Mouse (Mus musculus): Measurements from ENCODE around the gene B3galt5. TPM values are rescaled to one million over a fixed set of nuclear protein-coding genes. Genes with fewer than 3 reads are reported as not detected.
A peak's percentile ranks its signal among the peaks of the same experiment; 100 is the strongest.
"Not testable (repeated sequence)": the region's sequence is repeated elsewhere in the genome, so short reads cannot be mapped to it uniquely, and the experiment has no call there.

B3galt5 gene
- polyA plus RNA-seq, 1 experiment from 2014 or later, result 0.49 TPM

- Histone ChIP-seq H3K4me1 (ENCODE audit: control insufficient read depth, insufficient read depth, low read length) (no peaks in the 10 kb centered on the region), H3K36me3 (ENCODE audit: control insufficient read depth, insufficient read depth, low read length) (no peaks in the 10 kb centered on the region), H3K4me2 (ENCODE audit: low read depth, low read length) (no peak overlapping the region), H3K9ac (ENCODE audit: low read length) (no peak overlapping the region), H3K4me3 (replicated peaks; ENCODE audit: low read length) (no peak overlapping the region), H3K27ac (ENCODE audit: low read length) (no peak overlapping the region), H3K27me3 (ENCODE audit: control insufficient read depth, insufficient read depth, low read length) (no peaks in the 10 kb centered on the region), H3K9me3 (replicated peaks; ENCODE audit: control insufficient read depth, low read length) (no peaks in the 10 kb centered on the region)
- WGBS, result 82% methylated on average over 8 of the region's 8 CpGs
- no peak for ATAC-seq (ENCODE audit: insufficient read depth, low FRiP score)
Observed at GRCm38 (mm10) chr16:96317803-96318202, 82.2 kb downstream of the B3galt5 start.

- no peaks in the 10 kb centered on the region for H3K27me3 ChIP-seq (ENCODE audit: control insufficient read depth, insufficient read depth, low read length)
- H3K4me3 ChIP-seq (replicated peaks; ENCODE audit: low read length), result no peak overlapping the region
- 76% methylated on average over 1 of the region's 1 CpGs for whole genome bisulfite sequencing
- no peak overlapping the region for H3K27ac ChIP-seq (ENCODE audit: low read length)
- ATAC-seq (ENCODE audit: insufficient read depth, low FRiP score), result no peak
- no peak overlapping the region for H3K9ac ChIP-seq (ENCODE audit: low read length)
- no peaks in the 10 kb centered on the region for H3K4me1 ChIP-seq (ENCODE audit: control insufficient read depth, insufficient read depth, low read length)
- no peaks in the 10 kb centered on the region for H3K36me3 ChIP-seq (ENCODE audit: control insufficient read depth, insufficient read depth, low read length)
- no peak overlapping the region for H3K4me2 ChIP-seq (ENCODE audit: low read depth, low read length)
- H3K9me3 ChIP-seq (replicated peaks; ENCODE audit: control insufficient read depth, low read length), result no peaks in the 10 kb centered on the region
Observed at GRCm38 (mm10) chr16:96322739-96323138, 87.1 kb downstream of the B3galt5 start.

- WGBS, result 89% methylated on average over 4 of the region's 4 CpGs
- no peak overlapping the region for H3K9ac ChIP-seq (ENCODE audit: low read length)
- no peaks in the 10 kb centered on the region for H3K27me3 ChIP-seq (ENCODE audit: control insufficient read depth, insufficient read depth, low read length)
- no peaks in the 10 kb centered on the region for H3K4me1 ChIP-seq (ENCODE audit: control insufficient read depth, insufficient read depth, low read length)
- no peaks in the 10 kb centered on the region for H3K9me3 ChIP-seq (replicated peaks; ENCODE audit: control insufficient read depth, low read length)
- no peak for ATAC-seq (ENCODE audit: insufficient read depth, low FRiP score)
- H3K27ac ChIP-seq (ENCODE audit: low read length), result no peak overlapping the region
- no peaks in the 10 kb centered on the region for H3K36me3 ChIP-seq (ENCODE audit: control insufficient read depth, insufficient read depth, low read length)
- H3K4me2 ChIP-seq (ENCODE audit: low read depth, low read length), result no peak overlapping the region
- no peak overlapping the region for H3K4me3 ChIP-seq (replicated peaks; ENCODE audit: low read length)
Observed at GRCm38 (mm10) chr16:96323166-96323565, 87.6 kb downstream of the B3galt5 start.

GRCm38 (mm10) chr16:96326110-96326999 is 90.8 kb downstream of the B3galt5 start:
- Histone ChIP-seq H3K27ac (ENCODE audit: low read length) (no peak overlapping the region), H3K27me3 (ENCODE audit: control insufficient read depth, insufficient read depth, low read length) (no peaks in the 10 kb centered on the region), H3K36me3 (ENCODE audit: control insufficient read depth, insufficient read depth, low read length) (no peaks in the 10 kb centered on the region), H3K9me3 (replicated peaks; ENCODE audit: control insufficient read depth, low read length) (no peaks in the 10 kb centered on the region), H3K4me3 (replicated peaks; ENCODE audit: low read length) (no peak overlapping the region), H3K9ac (ENCODE audit: low read length) (no peak overlapping the region), H3K4me2 (ENCODE audit: low read depth, low read length) (no peak overlapping the region), H3K4me1 (ENCODE audit: control insufficient read depth, insufficient read depth, low read length) (no peaks in the 10 kb centered on the region)
- WGBS, result 38% methylated on average over 10 of the region's 10 CpGs
- ATAC-seq (ENCODE audit: insufficient read depth, low FRiP score), result no peak

GRCm38 (mm10) chr16:96327251-96327650 is 91.7 kb downstream of the B3galt5 start:
- H3K4me1 ChIP-seq (ENCODE audit: control insufficient read depth, insufficient read depth, low read length); H3K36me3 ChIP-seq (ENCODE audit: control insufficient read depth, insufficient read depth, low read length); H3K9ac ChIP-seq (ENCODE audit: low read length); H3K27me3 ChIP-seq (ENCODE audit: control insufficient read depth, insufficient read depth, low read length); H3K4me3 ChIP-seq (replicated peaks; ENCODE audit: low read length); H3K27ac ChIP-seq (ENCODE audit: low read length); H3K9me3 ChIP-seq (replicated peaks; ENCODE audit: control insufficient read depth, low read length); H3K4me2 ChIP-seq (ENCODE audit: low read depth, low read length): not testable (repeated sequence)
- 25% methylated on average over 9 of the region's 9 CpGs for WGBS
- peak; percentile 51 for ATAC-seq (ENCODE audit: insufficient read depth, low FRiP score)

GRCm38 (mm10) chr16:96339570-96339969 is 104.0 kb downstream of the B3galt5 start:
- H3K4me1 ChIP-seq (ENCODE audit: control insufficient read depth, insufficient read depth, low read length), result no peaks in the 10 kb centered on the region
- no peak overlapping the region for H3K27ac ChIP-seq (ENCODE audit: low read length)
- H3K4me2 ChIP-seq (ENCODE audit: low read depth, low read length), result no peak overlapping the region
- H3K4me3 ChIP-seq (replicated peaks; ENCODE audit: low read length), result no peak overlapping the region
- no peaks in the 10 kb centered on the region for H3K9me3 ChIP-seq (replicated peaks; ENCODE audit: control insufficient read depth, low read length)
- H3K27me3 ChIP-seq (ENCODE audit: control insufficient read depth, insufficient read depth, low read length), result no peaks in the 10 kb centered on the region
- ATAC-seq (ENCODE audit: insufficient read depth, low FRiP score), result no peak
- no peak overlapping the region for H3K9ac ChIP-seq (ENCODE audit: low read length)
- WGBS, result 81% methylated on average over 4 of the region's 4 CpGs
- H3K36me3 ChIP-seq (ENCODE audit: control insufficient read depth, insufficient read depth, low read length), result no peaks in the 10 kb centered on the region

- H3K36me3 ChIP-seq (ENCODE audit: control insufficient read depth, insufficient read depth, low read length), result no peaks in the 10 kb centered on the region
- H3K27me3 ChIP-seq (ENCODE audit: control insufficient read depth, insufficient read depth, low read length), result no peaks in the 10 kb centered on the region
- no peak overlapping the region for H3K9ac ChIP-seq (ENCODE audit: low read length)
- WGBS, result 7% methylated on average over 5 of the region's 5 CpGs
- no peak overlapping the region for H3K27ac ChIP-seq (ENCODE audit: low read length)
- no peaks in the 10 kb centered on the region for H3K4me1 ChIP-seq (ENCODE audit: control insufficient read depth, insufficient read depth, low read length)
- H3K4me3 ChIP-seq (replicated peaks; ENCODE audit: low read length), result no peak overlapping the region
- H3K4me2 ChIP-seq (ENCODE audit: low read depth, low read length), result no peak overlapping the region
- H3K9me3 ChIP-seq (replicated peaks; ENCODE audit: control insufficient read depth, low read length), result no peaks in the 10 kb centered on the region
- no peak for ATAC-seq (ENCODE audit: insufficient read depth, low FRiP score)
Observed at GRCm38 (mm10) chr16:96341269-96341668, 105.7 kb downstream of the B3galt5 start.

- WGBS, result 78% methylated on average over 4 of the region's 4 CpGs
- H3K4me2 ChIP-seq (ENCODE audit: low read depth, low read length), result no peak overlapping the region
Observed at GRCm38 (mm10) chr16:96341945-96342344, 106.3 kb downstream of the B3galt5 start.

GRCm38 (mm10) chr16:96345117-96345516 is 109.5 kb downstream of the B3galt5 start:
- H3K9ac ChIP-seq (ENCODE audit: low read length), result 0 out of 2 replicates have a peak overlapping the region, but pooled peaks have one; percentile 24
- ATAC-seq (ENCODE audit: insufficient read depth, low FRiP score), result peak; percentile 64; the same call in 1 of the 2 replicates
- no peaks in the 10 kb centered on the region for H3K36me3 ChIP-seq (ENCODE audit: control insufficient read depth, insufficient read depth, low read length)
- H3K9me3 ChIP-seq (replicated peaks; ENCODE audit: control insufficient read depth, low read length), result no peaks in the 10 kb centered on the region
- H3K4me3 ChIP-seq (replicated peaks; ENCODE audit: low read length), result no peak overlapping the region
- peaks cover 6% of the 10 kb centered on the region for H3K4me1 ChIP-seq (ENCODE audit: control insufficient read depth, insufficient read depth, low read length)
- 0 out of 2 replicates have a peak overlapping the region, but pooled peaks have one; percentile 7 for H3K4me2 ChIP-seq (ENCODE audit: low read depth, low read length)
- no peak overlapping the region for H3K27ac ChIP-seq (ENCODE audit: low read length)
- H3K27me3 ChIP-seq (ENCODE audit: control insufficient read depth, insufficient read depth, low read length), result no peaks in the 10 kb centered on the region
- 5% methylated on average over 10 of the region's 10 CpGs for WGBS

More at GRCm38 (mm10) chr16:96341945-96342344, 106.3 kb downstream of the B3galt5 start:
- H3K9ac ChIP-seq (ENCODE audit: low read length), result no peak overlapping the region
- no peaks in the 10 kb centered on the region for H3K36me3 ChIP-seq (ENCODE audit: control insufficient read depth, insufficient read depth, low read length)
- no peaks in the 10 kb centered on the region for H3K9me3 ChIP-seq (replicated peaks; ENCODE audit: control insufficient read depth, low read length)
- ATAC-seq (ENCODE audit: insufficient read depth, low FRiP score), result no peak
- H3K27ac ChIP-seq (ENCODE audit: low read length), result no peak overlapping the region
- no peak overlapping the region for H3K4me3 ChIP-seq (replicated peaks; ENCODE audit: low read length)
- H3K4me1 ChIP-seq (ENCODE audit: control insufficient read depth, insufficient read depth, low read length), result no peaks in the 10 kb centered on the region
- no peaks in the 10 kb centered on the region for H3K27me3 ChIP-seq (ENCODE audit: control insufficient read depth, insufficient read depth, low read length)

All from stomach, embryonic 16.5 days (tissue).